Mouse (Mus musculus) kidney, postnatal 36 days (tissue): Measurements from ENCODE around the gene Rnf128.
"Not testable (repeated sequence)": the region's sequence is repeated elsewhere in the genome, so short reads cannot be mapped to it uniquely, and the experiment has no call there.

Source experiments
- DNase-seq, 2 experiments: peaks; one replicate each; pipeline ENCODE4 v3.0.0; 2021 to 2022; ENCODE audit warnings: mixed read lengths in 2 of 2

Gene Rnf128

GRCm38 (mm10) chrX:139562925-139563461 is at the start of gene Rnf128:
Gene Rnf128 (plus strand): TSS chrX:139563316.
- DNase-seq: peak; percentile 21 to 44

- no peak for DNase-seq
These were observed 47.0 kb upstream of the Rnf128 start for GRCm38 (mm10) chrX:139516156-139516555.

- no peak for DNase-seq
These were observed 43.9 kb upstream of the Rnf128 start for GRCm38 (mm10) chrX:139519251-139519650.

GRCm38 (mm10) chrX:139524303-139525091 is 38.6 kb upstream of the Rnf128 start:
- peak; percentile 11 to 43 for DNase-seq

GRCm38 (mm10) chrX:139525724-139526123 is 37.4 kb upstream of the Rnf128 start:
- DNase-seq: no peak

- no peak for DNase-seq
These were observed 36.1 kb upstream of the Rnf128 start for GRCm38 (mm10) chrX:139526984-139527383.

GRCm38 (mm10) chrX:139529678-139530077 is 33.4 kb upstream of the Rnf128 start:
- no peak for DNase-seq

GRCm38 (mm10) chrX:139532293-139532692 is 30.8 kb upstream of the Rnf128 start:
- no peak for DNase-seq

GRCm38 (mm10) chrX:139537641-139538397 is 25.3 kb upstream of the Rnf128 start:
- DNase-seq: no peak

GRCm38 (mm10) chrX:139543726-139544125 is 19.4 kb upstream of the Rnf128 start:
- no peak for DNase-seq

- no peak for DNase-seq
These were observed 12.7 kb upstream of the Rnf128 start for GRCm38 (mm10) chrX:139550456-139550855.

- no peak for DNase-seq
These were observed 11.0 kb upstream of the Rnf128 start for GRCm38 (mm10) chrX:139552090-139552489.

GRCm38 (mm10) chrX:139562255-139562924 is 726 bp upstream of the Rnf128 start:
- DNase-seq: peak; percentile 7 to 25

- no peak for DNase-seq
These were observed 6.9 kb downstream of the Rnf128 start for GRCm38 (mm10) chrX:139570054-139570453.

- DNase-seq: peak in 1 of 2 experiments; percentile 4
These were observed 15.6 kb downstream of the Rnf128 start for GRCm38 (mm10) chrX:139578649-139579278.

GRCm38 (mm10) chrX:139583616-139584015 is 20.5 kb downstream of the Rnf128 start:
- no peak for DNase-seq

- not testable (repeated sequence) for DNase-seq
These were observed 23.6 kb downstream of the Rnf128 start for GRCm38 (mm10) chrX:139586676-139587075.

GRCm38 (mm10) chrX:139596404-139596803 is 33.3 kb downstream of the Rnf128 start:
- peak; percentile 17 to 26 for DNase-seq

GRCm38 (mm10) chrX:139610033-139610764 is 47.1 kb downstream of the Rnf128 start:
- peak; percentile 89 to 91 for DNase-seq

- peak in 1 of 2 experiments; percentile 1 for DNase-seq
These were observed 47.7 kb downstream of the Rnf128 start for GRCm38 (mm10) chrX:139610765-139611300.

GRCm38 (mm10) chrX:139614761-139615160 is 51.6 kb downstream of the Rnf128 start:
- DNase-seq: no peak
